Mouse (Mus musculus) thymus, adult 2 months (tissue): ENCODE results near the gene Ckm.

ENCODE experiments used
- CTCF ChIP-seq: fragments of 200-500 bp; IDR thresholded peaks from 2 replicates; pipeline ENCODE4 v1.5.1; 2012; ENCODE audit warnings: mild to moderate bottlenecking, control low read depth, low read length, moderate library complexity, borderline replicate concordance; ENCODE audit not compliant: control insufficient read depth, poor library complexity, insufficient read depth; ENCODE audit errors: extremely low read depth
- POLR2A ChIP-seq: fragments of 200-500 bp; IDR thresholded peaks from 2 replicates; pipeline ENCODE4 v1.6.1; 2012; ENCODE audit warnings: mild to moderate bottlenecking, low read length, control low read depth, moderate library complexity; ENCODE audit not compliant: control insufficient read depth, poor library complexity, insufficient read depth; ENCODE audit errors: extremely low read depth

DNA sequence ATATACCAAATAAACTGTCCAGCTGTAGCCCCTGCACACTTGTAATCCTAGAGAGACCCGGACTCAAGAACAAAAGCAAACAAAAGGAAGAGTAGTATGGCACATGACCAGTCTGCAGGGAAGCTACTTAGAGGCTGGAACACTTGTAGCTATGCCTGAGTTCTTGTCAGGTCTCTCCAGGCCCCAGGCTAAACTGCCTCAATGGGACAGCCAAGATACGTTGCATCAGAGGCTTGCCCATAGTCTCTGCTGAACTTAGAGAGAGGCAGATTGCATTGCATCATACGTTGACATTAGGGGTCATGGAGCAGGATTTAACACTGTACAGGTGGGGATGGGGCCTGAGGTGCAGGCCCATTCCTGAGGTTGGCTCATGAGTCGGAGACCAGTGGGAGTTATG, 28.6 kb upstream of the Ckm start:
- no peak for TF ChIP-seq CTCF
- no peak for TF ChIP-seq POLR2A
